Mouse (Mus musculus) NIH3T3 (cell line): ENCODE measurements at regions not wholly inside any gene's neighbourhood (a gene's known extent, or its start where the extent isn't known, plus 50 kb on each side); places are given as distances from the start of the nearest gene placed in this dataset.

Experiments
- DNase-seq: peaks from one replicate; pipeline ENCODE4 v3.0.0-alpha.2; 2012; ENCODE audit warnings: low read depth

- peak; percentile 81 for DNase-seq
Observed at GRCm38 (mm10) chr12:22030717-22031116, 613.3 kb upstream of the Ywhaq start.

DNA sequence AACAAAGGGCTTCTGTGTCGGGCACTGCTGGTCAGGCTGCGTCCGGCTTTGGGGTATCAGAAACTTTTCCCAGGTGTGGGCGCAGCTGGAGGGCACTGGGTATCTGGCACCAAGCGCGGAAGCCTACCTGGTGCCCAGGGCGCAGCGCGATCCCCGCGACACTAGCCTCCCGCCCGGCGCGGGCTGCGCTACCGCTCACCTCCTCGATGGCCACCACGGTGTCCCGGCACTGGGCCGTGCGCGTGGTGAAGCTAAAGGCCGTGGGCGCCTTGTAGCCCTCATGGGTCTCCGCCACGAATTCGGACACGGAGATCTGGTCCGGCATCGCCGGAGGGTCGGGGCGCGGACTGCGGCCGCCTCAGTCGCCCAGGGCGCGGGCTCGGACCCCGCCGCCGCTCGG, 612.8 kb upstream of the Ywhaq start:
- peak; percentile 27 for DNase-seq
